Mouse (Mus musculus) ES-E14 (cell line): ENCODE measurements around the gene Ccdc88b.

Source experiments
- MAFK ChIP-seq: IDR thresholded peaks from 2 replicates; pipeline ENCODE4 v1.6.1; 2014; ENCODE audit warnings: mild to moderate bottlenecking, low read depth, low read length, inconsistent platforms; ENCODE audit not compliant: insufficient read depth
- ZC3H11A ChIP-seq: IDR thresholded peaks from 2 replicates; pipeline ENCODE4 v1.6.1; 2012; ENCODE audit warnings: low read depth, mild to moderate bottlenecking, inconsistent platforms, low read length, borderline replicate concordance

DNA sequence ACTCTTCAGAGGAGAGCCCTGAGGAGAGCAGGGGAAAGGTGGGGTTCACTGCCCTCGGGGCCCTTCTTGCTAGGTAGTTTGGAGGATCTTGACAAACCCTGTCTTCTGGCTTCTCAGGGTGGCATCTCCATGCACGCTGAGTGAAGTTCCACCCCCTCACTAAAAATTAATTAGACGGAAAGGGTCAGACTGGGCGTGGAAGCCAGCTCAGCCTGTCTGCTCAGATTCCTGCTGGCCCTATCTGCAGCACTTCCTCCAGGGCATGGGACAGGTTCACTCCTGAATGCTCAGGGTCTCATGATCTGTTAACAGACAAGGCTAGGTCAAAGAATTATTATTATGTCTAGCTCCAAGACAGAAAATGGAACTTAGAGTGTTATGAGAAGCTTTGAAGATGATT, 34.5 kb upstream of the Ccdc88b start:
- TF ChIP-seq ZC3H11A: no peak
- no peak for TF ChIP-seq MAFK
